Mouse (Mus musculus): ENCODE data around the gene Cep63.
A peak's percentile ranks its signal among the peaks of the same experiment; 100 is the strongest.

Cep63 gene

GRCm38 (mm10) chr9:102631589-102632147, 5.3 kb upstream of the Cep63 start:
- peak; percentile 68 for DNase-seq (ENCODE audit: low read depth, low spot score)

DNA sequence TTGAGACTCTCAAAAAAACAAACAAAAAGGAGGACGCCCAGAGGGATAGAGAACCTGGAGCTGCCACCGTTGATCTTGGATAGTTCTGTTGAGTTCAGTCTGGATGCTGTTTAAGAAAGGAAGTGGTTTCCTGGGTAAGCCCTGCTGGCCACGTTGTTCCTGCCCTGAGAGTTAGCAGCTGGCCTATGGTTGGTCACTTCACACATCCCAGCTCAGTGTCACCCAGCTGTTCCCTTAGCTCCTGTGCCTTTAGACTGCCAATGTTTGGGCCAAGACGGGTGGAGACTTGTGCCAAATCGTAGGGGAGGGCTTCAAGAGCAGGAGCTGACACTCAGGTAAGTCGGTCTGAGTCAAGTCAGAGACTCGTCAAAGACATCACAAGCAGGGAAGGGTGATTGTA, 2.7 kb upstream of the Cep63 start:
- DNase-seq (ENCODE audit: low read depth, low spot score), result no peak

- no peak for DNase-seq (ENCODE audit: low read depth, low spot score)
Observed at GRCm38 (mm10) chr9:102627442-102627841, 1.1 kb upstream of the Cep63 start.

- peak; percentile 51 for DNase-seq (ENCODE audit: low read depth, low spot score)
Observed at GRCm38 (mm10) chr9:102626839-102627225, 498 bp upstream of the Cep63 start.

GRCm38 (mm10) chr9:102625401-102625982, 842 bp downstream of the Cep63 start:
- DNase-seq (ENCODE audit: low read depth, low spot score), result peak; percentile 59

DNA sequence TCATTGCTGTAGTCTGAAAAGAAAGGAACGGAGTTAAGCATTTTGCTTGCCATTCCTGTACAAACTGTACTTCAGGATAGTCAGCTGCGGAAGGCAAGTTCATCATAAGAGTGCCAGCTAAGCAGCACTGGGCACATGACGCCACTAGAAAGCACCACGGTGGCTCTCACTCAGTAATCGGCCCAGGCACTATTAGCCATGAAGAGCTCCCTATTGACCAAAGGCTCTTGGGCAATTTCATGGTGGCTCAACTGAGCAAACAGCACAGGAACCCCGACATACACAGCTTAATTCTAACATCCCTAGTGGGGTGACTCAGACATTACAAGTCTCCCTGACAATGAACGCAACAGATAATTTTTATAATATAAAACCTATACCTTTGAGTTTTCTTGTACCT, 2.8 kb downstream of the Cep63 start:
- no peak for DNase-seq (ENCODE audit: low read depth, low spot score)

GRCm38 (mm10) chr9:102622876-102623275, 3.5 kb downstream of the Cep63 start:
- no peak for DNase-seq (ENCODE audit: low read depth, low spot score)

DNA sequence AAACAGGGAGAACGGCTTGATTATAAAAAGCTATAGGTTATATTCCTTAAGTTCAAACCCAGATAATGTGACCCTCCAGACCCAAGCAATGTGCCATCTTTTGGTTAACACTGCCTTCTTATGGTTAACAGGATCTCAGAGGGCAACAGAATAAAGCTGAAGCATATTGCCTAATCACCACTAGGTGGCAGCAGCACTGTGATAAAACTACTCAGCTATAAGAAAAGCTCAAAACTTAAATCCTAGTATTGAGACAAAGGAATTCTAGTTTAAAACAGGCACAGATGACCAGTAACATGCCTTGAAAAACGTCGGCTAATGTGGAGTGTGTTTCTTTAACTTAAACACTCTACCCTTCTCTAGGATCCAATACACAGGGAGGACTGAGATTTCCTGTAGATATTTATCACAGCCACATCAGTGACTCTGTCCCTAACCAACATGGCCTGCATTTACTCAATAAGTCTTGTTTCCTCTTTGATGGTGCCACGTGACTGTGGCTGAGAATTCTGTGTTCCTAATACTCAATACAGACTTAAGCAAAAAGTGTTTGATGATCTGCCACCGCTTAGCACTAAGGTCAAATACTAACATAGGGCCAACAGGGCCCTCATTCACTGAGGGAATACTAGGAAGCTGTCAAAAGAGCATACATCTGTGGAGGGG, 4.0 kb downstream of the Cep63 start:
- peak; percentile 92 for DNase-seq (ENCODE audit: low read depth, low spot score)

GRCm38 (mm10) chr9:102621385-102621784, 4.9 kb downstream of the Cep63 start:
- DNase-seq (ENCODE audit: low read depth, low spot score), result peak; percentile 51

- no peak for DNase-seq (ENCODE audit: low read depth, low spot score)
Observed at GRCm38 (mm10) chr9:102616267-102616666, 10.1 kb downstream of the Cep63 start.

- DNase-seq (ENCODE audit: low read depth, low spot score), result no peak
Observed at GRCm38 (mm10) chr9:102615071-102615470, 11.3 kb downstream of the Cep63 start.

GRCm38 (mm10) chr9:102609221-102609620, 17.1 kb downstream of the Cep63 start:
- no peak for DNase-seq (ENCODE audit: low read depth, low spot score)

- no peak for DNase-seq (ENCODE audit: low read depth, low spot score)
Observed at GRCm38 (mm10) chr9:102607471-102607870, 18.9 kb downstream of the Cep63 start.

DNA sequence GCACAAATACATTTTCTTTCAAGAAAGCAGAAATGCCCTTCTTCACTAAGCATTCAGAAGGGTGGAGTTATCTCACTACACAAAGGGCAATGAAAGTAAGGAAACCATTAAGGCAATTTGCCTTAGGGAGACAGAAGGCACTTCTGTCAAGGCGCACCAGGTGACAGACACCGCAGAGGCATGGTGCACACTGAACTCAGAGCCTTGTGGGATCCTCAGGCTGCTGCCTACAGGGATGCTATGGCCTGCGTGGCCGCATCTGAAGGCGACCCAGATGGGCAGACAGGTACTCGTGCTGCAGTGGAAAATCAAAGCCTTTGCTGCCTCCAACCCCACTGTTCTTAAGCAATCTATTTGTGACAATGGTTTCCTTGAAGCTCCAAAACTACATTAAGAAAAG, 21.2 kb downstream of the Cep63 start:
- no peak for DNase-seq (ENCODE audit: low read depth, low spot score)

- DNase-seq (ENCODE audit: low read depth, low spot score), result no peak
Observed at GRCm38 (mm10) chr9:102601666-102602065, 24.7 kb downstream of the Cep63 start.

- no peak for DNase-seq (ENCODE audit: low read depth, low spot score)
Observed at GRCm38 (mm10) chr9:102601187-102601586, 25.1 kb downstream of the Cep63 start.

DNA sequence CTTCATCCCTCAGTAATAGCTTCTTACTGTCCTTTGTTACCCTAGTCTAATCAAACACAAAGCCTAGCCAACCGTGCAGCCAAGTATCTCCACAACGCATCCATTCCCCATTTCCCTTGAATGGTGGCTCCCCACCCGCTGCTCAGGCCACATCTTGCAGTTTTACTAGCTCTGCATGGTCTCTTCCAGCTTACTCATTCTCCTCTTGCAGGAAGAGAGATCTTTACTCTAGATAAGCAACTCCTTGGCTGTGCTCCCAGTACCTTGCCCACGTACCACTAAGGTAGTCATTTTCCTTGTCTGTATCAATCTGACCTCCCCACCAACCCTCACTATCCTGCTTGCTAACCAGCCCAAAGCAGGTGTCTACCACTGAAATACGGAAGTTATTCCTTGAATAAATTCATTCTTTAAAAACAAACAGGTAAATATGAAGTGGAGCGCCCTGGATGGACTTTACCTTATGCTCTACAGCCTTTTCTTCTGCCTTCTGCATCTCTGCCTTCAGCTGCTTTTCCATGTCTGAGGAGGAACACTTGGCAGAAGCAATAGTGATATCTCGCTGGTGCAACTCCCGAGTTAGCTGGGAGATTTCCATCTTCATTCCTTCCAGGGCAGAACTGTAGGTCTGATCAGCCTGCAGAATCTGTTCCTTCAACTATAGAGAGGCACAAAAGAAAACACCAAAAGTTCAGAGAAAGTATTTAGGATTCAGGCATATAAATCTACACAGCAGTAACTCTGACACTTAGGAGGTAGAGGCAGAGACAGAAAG, 30.5 kb downstream of the Cep63 start:
- DNase-seq (ENCODE audit: low read depth, low spot score), result peak; percentile 53

DNA sequence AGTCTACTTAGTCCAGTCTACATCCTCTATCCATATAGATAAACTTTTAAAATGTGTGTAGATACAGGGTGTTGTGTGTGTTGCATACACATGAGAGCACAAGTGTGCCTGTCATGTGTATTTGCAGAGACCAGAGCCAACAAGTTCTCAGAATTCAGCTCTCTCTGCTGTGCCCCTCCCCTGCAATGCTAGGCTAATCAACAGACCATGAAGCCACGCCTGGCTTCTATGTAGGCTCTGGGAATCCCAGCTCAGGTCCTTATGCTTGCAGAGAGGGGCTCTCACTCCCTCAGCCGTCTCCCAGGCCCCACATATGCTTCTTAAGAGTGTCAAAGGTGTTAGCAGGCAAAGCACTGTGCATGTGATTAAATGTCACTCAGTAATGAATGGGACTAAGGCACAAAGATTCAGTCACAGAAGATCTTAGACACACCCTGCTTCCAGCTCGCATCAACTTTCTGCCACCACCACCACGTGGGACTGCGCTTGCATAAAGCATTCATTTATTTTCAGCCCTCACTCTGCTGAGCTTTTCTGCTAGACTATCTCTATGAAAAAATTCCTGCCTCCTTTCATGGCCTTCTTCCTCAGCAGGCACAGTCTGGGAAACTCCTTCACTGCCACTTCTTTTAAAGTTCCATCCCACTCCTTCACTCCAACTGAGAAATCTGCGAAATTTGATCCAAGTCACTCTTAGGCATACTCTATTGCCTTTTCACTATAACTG, 31.5 kb downstream of the Cep63 start:
- DNase-seq (ENCODE audit: low read depth, low spot score), result no peak

GRCm38 (mm10) chr9:102587347-102587746, 39.0 kb downstream of the Cep63 start:
- no peak for DNase-seq (ENCODE audit: low read depth, low spot score)

- DNase-seq (ENCODE audit: low read depth, low spot score), result no peak
Observed at GRCm38 (mm10) chr9:102581921-102582469, 44.3 kb downstream of the Cep63 start.

GRCm38 (mm10) chr9:102577480-102577879, 48.9 kb downstream of the Cep63 start:
- DNase-seq (ENCODE audit: low read depth, low spot score), result peak; percentile 4

GRCm38 (mm10) chr9:102572888-102573287, 53.4 kb downstream of the Cep63 start:
- no peak for DNase-seq (ENCODE audit: low read depth, low spot score)
